Mouse (Mus musculus) heart, adult 8-10 months (tissue): ENCODE measurements at regions not wholly inside any gene's neighbourhood (a gene's known extent, or its start where the extent isn't known, plus 50 kb on each side); places are given as distances from the start of the nearest gene placed in this dataset.

Source experiments
- DNase-seq: peaks from one replicate; pipeline ENCODE4 v3.0.0; 2022; ENCODE audit warnings: low spot score

DNA sequence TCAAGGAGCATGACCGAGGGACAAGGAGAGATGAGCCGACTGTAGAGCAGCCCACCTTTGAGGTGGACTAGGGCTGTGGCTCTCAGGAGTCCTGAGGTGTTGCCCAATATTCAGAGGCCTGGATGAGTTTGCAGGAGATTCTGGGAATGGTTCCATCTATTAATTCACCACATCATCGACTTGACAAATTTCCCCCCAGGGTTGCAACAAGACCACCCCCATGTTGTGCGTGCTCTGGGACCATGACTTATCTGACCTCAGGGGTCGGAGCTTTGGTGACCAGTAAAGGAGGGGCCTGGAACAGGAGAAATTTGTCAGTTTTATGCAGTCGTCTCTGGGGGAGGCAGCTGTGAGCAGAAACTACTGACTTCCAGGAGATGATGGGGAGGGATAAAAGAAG lies 63.5 kb upstream of the 1600014C23Rik start:
- no peak for DNase-seq

DNA sequence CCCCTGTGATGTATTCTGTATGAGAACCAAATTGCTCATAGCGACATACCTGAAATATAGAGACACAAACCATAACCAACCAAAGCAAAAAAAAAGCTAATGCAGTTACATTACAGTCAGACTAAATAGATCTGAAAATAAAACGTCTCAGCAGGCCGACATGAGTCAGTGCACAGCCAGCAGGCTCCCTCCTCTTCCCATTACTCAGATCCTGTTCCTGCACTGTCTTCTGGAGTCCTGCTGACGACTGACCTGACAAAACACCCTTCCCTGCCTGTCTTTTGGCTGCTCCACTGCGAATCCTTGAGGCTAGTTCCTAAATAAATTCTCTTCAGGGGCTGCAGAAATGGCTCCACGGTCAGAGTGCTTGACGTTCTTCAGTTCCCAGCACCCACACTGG lies 61.3 kb upstream of the 1600014C23Rik start:
- no peak for DNase-seq

GRCm38 (mm10) chr17:45790959-45791520 lies 57.4 kb upstream of the 1600014C23Rik start:
- DNase-seq, result no peak

- DNase-seq, result no peak
These were observed 56.1 kb upstream of the 1600014C23Rik start for GRCm38 (mm10) chr17:45789777-45790176.

DNA sequence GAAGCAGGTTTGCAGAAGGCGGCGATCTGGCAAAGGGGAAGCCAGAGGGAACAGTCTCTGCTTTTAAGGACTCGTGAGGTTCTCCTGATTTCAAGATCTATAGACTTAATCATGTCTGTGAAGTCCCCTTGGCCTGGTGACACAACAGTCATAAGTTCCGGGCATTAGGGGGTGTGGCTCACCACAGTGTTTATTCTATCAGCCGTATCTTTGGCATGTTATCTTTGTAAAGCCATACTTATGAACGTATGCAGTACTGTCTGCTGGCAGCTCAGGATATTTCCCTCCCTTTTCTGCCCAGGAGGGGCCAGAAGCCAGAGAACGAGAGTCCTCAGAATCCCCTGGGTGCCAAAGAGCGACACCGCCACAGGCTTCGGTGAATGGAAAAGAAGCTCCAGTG lies 51.3 kb upstream of the 1600014C23Rik start:
- DNase-seq, result no peak

GRCm38 (mm10) chr17:45784496-45784895 lies 50.9 kb upstream of the 1600014C23Rik start:
- no peak for DNase-seq
